Mouse (Mus musculus): ENCODE measurements around the gene Lhx5. TPM values are rescaled to one million over a fixed set of nuclear protein-coding genes. Genes with fewer than 3 reads are reported as not detected.

The Lhx5 gene
- polyA plus RNA-seq (2012; rRNA removed; ENCODE audit: low replicate concordance), result 0.69 and 1.1 TPM in 2 replicates

GRCm38 (mm10) chr5:120431649-120432485, at the start of gene Lhx5:
Gene Lhx5 (plus strand): TSS chr5:120431699.

GRCm38 (mm10) chr5:120472770-120473169, 41.3 kb downstream of the Lhx5 start, which contains the start of gene Sdsl:
Gene Sdsl (minus strand): TSS chr5:120472810.

GRCm38 (mm10) chr5:120476296-120476695, 44.8 kb downstream of the Lhx5 start, which contains the start of gene Sds:
Gene Sds (plus strand): TSS chr5:120476526.

Other genes starting within 250 kb of the Lhx5 start
- 37.4 and 48.7 TPM in 2 replicates for gene Sdsl, start 41.1 kb downstream of the Lhx5 start, polyA plus RNA-seq (2012; rRNA removed; ENCODE audit: low replicate concordance)
- gene Sds, start 44.8 kb downstream of the Lhx5 start, polyA plus RNA-seq (2012; rRNA removed; ENCODE audit: low replicate concordance), result not detected in 2 replicates
- gene Plbd2, start 71.9 kb downstream of the Lhx5 start, polyA plus RNA-seq (2012; rRNA removed; ENCODE audit: low replicate concordance), result 19.2 and 23.4 TPM in 2 replicates
- gene Slc8b1, start 79.5 kb downstream of the Lhx5 start, polyA plus RNA-seq (2012; rRNA removed; ENCODE audit: low replicate concordance), result 9.2 and 12.2 TPM in 2 replicates
- 42.1 and 59.5 TPM in 2 replicates for gene Tpcn1, start 157.0 kb downstream of the Lhx5 start, polyA plus RNA-seq (2012; rRNA removed; ENCODE audit: low replicate concordance)
- 0.13 and 0.14 TPM in 2 replicates for gene Iqcd, start 157.3 kb downstream of the Lhx5 start, polyA plus RNA-seq (2012; rRNA removed; ENCODE audit: low replicate concordance)
- gene Rita1, start 180.9 kb downstream of the Lhx5 start, polyA plus RNA-seq (2012; rRNA removed; ENCODE audit: low replicate concordance), result 17.6 and 17.8 TPM in 2 replicates
- 31.8 and 32.2 TPM in 2 replicates for gene Ddx54, start 181.0 kb downstream of the Lhx5 start, polyA plus RNA-seq (2012; rRNA removed; ENCODE audit: low replicate concordance)
- gene Cfap73, start 202.5 kb downstream of the Lhx5 start, polyA plus RNA-seq (2012; rRNA removed; ENCODE audit: low replicate concordance), result not detected in 2 replicates
- gene Rasal1, start 217.1 kb downstream of the Lhx5 start, polyA plus RNA-seq (2012; rRNA removed; ENCODE audit: low replicate concordance), result 0.96 and 4.4 TPM in 2 replicates

All from duodenum, adult 2 months (tissue).